Comparison of ENCODE assay signal across 19 mouse cellular contexts in the genomic region with DNA sequence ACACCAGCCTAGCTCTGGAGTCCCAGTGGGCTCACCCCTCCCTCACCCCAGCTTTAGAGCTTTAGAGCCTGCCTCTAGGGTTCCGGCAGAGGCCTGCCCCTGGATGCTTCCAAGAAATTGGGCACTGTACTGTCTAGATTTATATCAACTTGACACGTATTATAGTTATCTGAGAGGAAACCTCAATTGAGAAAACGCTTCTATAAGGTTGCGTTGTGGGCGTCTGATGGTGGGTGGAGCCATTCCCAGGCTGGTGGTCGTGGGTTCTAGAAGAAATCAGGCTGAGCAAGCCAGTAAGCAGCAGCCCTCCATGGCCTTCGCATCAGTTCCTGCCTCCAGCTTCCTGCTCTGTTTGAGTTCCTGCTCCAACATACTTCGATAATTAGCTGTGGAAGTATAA. TPM values are rescaled to one million over a fixed set of nuclear protein-coding genes. Genes with fewer than 3 reads are reported as not detected.
"Had no signal": no experiment of that assay in that cellular context is flagged by ENCODE, and none has a peak within 500 bp of the region (broad histone marks: within the 10 kb centered on the region; RNA-seq: fewer than 3 reads in every experiment).

No protein-coding gene starts in this region.

- H3K27me3 ChIP-seq: limb, embryonic 12.5 days; limb, embryonic 15.5 days; midbrain, embryonic 12.5 days; midbrain, embryonic 15.5 days; neural tube, embryonic 13.5 days had no signal

- H3K36me3 ChIP-seq: limb, embryonic 12.5 days; limb, embryonic 15.5 days; midbrain, embryonic 12.5 days; midbrain, embryonic 15.5 days; neural tube, embryonic 13.5 days had no signal

- H3K27ac ChIP-seq: limb, embryonic 12.5 days; limb, embryonic 15.5 days; liver, embryonic 14.5 days; macrophage; midbrain, embryonic 12.5 days; midbrain, embryonic 15.5 days; neural tube, embryonic 13.5 days had no signal

- H3K4me3 ChIP-seq: limb, embryonic 12.5 days; limb, embryonic 15.5 days; midbrain, embryonic 12.5 days; midbrain, embryonic 15.5 days; myocyte; neural tube, embryonic 13.5 days had no signal

- H3K4me1 ChIP-seq: limb, embryonic 12.5 days; limb, embryonic 15.5 days; midbrain, embryonic 12.5 days; midbrain, embryonic 15.5 days; neural tube, embryonic 13.5 days had no signal

- H3K4me2 ChIP-seq: limb, embryonic 12.5 days; limb, embryonic 15.5 days; liver, embryonic 11.5 days; lung, embryonic 14.5 days; midbrain, embryonic 12.5 days; midbrain, embryonic 15.5 days; neural tube, embryonic 13.5 days had no signal

- DNase-seq: kidney, adult 2 months; kidney, postnatal 14 days; kidney, postnatal 4 days; left cerebral cortex, postnatal 4 days; liver, postnatal 0 days; lung, embryonic 14.5 days had no signal

- H3K9ac ChIP-seq: limb, embryonic 12.5 days; limb, embryonic 15.5 days; liver, embryonic 14.5 days; liver, postnatal 0 days; lung, embryonic 14.5 days; midbrain, embryonic 12.5 days; midbrain, embryonic 15.5 days; neural tube, embryonic 13.5 days had no signal

- ATAC-seq: intestine, postnatal 0 days; liver, postnatal 0 days; lung, postnatal 0 days; midbrain, embryonic 15.5 days had no signal

- H3K9me3 ChIP-seq: limb, embryonic 12.5 days; limb, embryonic 15.5 days; midbrain, embryonic 12.5 days; midbrain, embryonic 15.5 days; neural tube, embryonic 13.5 days had no signal

RNA-seq across cellular contexts. Expression of a gene that starts 0.5 kb away (rescaled TPM):
- polyA plus RNA-seq: macrophage had no signal

RNA-seq across cellular contexts. Expression of a gene that starts 51.1 kb away (rescaled TPM):
- polyA plus RNA-seq: intestine, embryonic 14.5 days; intestine, postnatal 0 days; kidney, adult 2 months; kidney, embryonic 16.5 days; liver, embryonic 11.5 days; liver, embryonic 14.5 days; liver, postnatal 0 days; lung, embryonic 14.5 days; macrophage had no signal
